Mouse (Mus musculus): Measurements from ENCODE around the gene Mterf1b. TPM values are rescaled to one million over a fixed set of nuclear protein-coding genes. Genes with fewer than 3 reads are reported as not detected.
A peak's percentile ranks its signal among the peaks of the same experiment; 100 is the strongest.
"Not testable (repeated sequence)": the region's sequence is repeated elsewhere in the genome, so short reads cannot be mapped to it uniquely, and the experiment has no call there.

Gene Mterf1b
- polyA plus RNA-seq (2015; fragmentation: Nextera tagmentation; extraction: Ambion mirVana): 2.9 and 3.6 TPM in 2 replicates

DNA sequence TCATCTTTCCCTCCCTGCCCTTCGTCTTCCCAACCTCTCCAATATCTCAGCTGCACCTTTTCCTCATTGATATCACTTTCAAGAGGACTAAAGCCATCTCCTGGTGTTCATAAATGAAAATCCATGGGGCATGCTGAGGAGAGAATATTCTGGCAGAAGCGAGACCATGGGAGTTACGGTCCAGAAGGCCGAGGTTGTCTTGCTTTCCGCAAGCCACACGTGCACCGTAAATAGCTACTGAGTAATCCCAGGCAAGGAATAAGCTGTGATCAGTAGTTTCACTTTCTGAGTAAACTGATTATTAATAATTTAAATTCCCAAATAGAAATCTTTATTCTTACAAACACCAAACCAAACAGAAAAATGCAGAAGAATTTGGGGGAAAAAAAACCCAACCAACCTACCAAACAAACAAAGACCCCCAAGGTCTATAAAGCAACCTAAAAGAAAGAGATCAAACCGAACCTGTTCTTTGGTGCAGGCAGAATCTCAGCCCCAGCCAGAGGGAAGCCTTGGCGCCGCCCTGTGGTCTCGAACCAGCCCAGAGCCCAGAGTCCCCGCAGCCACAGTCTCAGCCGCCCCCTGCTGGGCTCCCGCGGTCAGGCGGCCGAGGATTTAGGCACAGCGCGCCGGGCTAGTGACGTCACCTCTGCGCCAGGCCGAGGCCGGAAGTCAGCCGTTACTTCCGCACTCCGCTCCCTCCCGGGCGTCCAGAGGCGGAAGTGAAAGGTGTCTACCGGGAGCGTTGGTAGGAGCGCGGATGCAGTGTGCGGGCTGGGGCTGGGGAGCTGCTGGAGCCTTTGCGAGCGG lies at the start of gene Mterf1b:
TSS of gene Mterf1b (plus strand) at position 697 of the 810 bp plus-strand sequence.
- Histone ChIP-seq H3K4me2 (peak within 1 kb of the TSS; percentile 71), H3K4me3 (peak within 1 kb of the TSS; percentile 45), H3K9ac (peak within 1 kb of the TSS; percentile 65)
- peak; percentile 99 for ATAC-seq (ENCODE audit: low FRiP score)
- not testable (repeated sequence) for H3K9me3 ChIP-seq; H3K36me3 ChIP-seq; H3K27me3 ChIP-seq; H3K27ac ChIP-seq; H3K4me1 ChIP-seq (replicated peaks)
- 57% methylated on average over 12 of the region's 37 CpGs for WGBS

GRCm38 (mm10) chr5:4159418-4160071 lies 32.6 kb upstream of the Mterf1b start:
- H3K9ac ChIP-seq; H3K4me3 ChIP-seq; H3K27ac ChIP-seq; H3K27me3 ChIP-seq; H3K36me3 ChIP-seq; H3K4me2 ChIP-seq; H3K4me1 ChIP-seq (replicated peaks); H3K9me3 ChIP-seq: not testable (repeated sequence)
- peak; percentile 54 for ATAC-seq (ENCODE audit: low FRiP score)
- WGBS: 59% methylated on average over 4 of the region's 5 CpGs

DNA sequence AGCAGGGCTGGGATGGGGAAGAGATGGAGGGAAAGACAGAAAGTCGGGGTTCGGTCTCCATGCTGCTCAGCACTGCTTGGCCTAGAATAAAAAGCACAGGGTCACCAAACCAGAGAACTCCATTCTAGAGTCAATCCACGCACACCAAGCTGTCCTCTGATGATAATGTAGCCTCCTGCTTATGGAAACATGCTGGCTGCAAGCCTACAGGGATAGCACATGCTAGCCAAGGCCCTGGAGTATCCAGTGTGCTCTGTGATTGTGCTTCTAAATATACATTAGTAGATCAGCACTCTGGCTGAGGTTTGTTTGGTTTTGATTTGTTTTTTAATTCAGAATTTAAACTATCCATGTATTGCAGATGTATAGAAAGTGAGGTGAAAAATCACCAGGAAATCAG lies 30.6 kb upstream of the Mterf1b start:
- ATAC-seq (ENCODE audit: low FRiP score): no peak
- no peaks in the 10 kb centered on the region for H3K4me1 ChIP-seq (replicated peaks)
- no peak overlapping the region for H3K27ac ChIP-seq
- WGBS: 88% methylated on average over 3 of the region's 3 CpGs
- H3K4me2 ChIP-seq: no peak overlapping the region
- no peak overlapping the region for H3K9ac ChIP-seq
- no peak overlapping the region for H3K4me3 ChIP-seq
- H3K9me3 ChIP-seq: no peaks in the 10 kb centered on the region
- H3K27me3 ChIP-seq: no peaks in the 10 kb centered on the region
- no peaks in the 10 kb centered on the region for H3K36me3 ChIP-seq

DNA sequence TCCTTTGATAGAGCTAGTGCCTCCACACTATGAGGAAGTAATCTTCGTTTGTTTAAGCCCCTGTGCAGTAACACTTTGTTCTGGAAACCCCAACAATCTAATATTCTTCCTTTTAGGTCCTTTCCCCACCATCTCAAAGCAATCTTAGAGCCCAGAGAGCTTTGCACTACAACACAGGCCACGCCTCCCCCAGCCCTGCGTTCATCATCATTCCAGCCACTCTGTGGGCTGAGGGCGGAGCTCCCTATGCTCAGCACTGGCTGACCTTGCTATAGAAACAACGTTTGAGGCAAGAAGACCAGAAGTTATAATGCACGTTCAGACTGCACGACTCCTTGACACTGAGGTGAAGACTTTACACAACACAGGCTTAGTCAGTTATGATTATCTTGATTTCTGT lies 29.7 kb upstream of the Mterf1b start:
- H3K4me3 ChIP-seq: no peak overlapping the region
- WGBS: 71% methylated on average over 7 of the region's 7 CpGs
- H3K9ac ChIP-seq: no peak overlapping the region
- H3K36me3 ChIP-seq: no peaks in the 10 kb centered on the region
- no peaks in the 10 kb centered on the region for H3K9me3 ChIP-seq
- no peaks in the 10 kb centered on the region for H3K4me1 ChIP-seq (replicated peaks)
- no peaks in the 10 kb centered on the region for H3K27me3 ChIP-seq
- no peak overlapping the region for H3K4me2 ChIP-seq
- no peak overlapping the region for H3K27ac ChIP-seq
- no peak for ATAC-seq (ENCODE audit: low FRiP score)

DNA sequence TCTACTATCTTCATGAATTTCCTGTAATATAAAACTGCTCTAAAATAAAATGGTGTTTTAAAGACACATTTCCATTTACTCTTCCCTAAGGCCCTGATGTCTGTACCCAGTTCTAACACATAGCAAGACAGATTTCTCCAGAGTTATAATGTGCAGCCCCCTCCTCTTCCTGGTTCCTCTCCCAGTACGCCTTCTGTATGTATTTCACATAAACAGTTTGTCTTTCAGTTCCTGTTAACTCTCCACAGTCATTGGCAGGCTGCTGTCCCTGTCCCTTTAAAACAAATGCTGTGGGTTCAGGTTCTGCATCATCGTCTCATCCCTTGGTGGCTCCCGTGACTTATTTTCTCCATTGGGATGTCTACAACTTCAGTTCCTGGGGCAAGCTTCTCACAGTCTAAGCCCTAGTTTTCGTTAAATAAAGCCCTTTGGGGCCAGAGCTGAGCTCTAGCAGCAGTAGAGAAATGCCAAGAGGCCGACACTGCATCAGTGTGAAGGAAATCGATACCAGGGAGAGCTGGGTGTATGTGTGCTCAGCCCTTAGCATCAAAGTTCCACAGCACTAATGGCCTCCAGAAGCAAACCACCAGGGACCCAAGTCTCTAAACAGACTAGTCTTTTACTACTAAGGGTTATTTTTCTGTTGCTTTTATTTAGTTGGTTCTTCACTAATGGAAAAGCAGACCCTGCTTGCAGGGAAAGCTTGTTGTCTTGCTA lies 24.2 kb upstream of the Mterf1b start:
- not testable (repeated sequence) for H3K4me3 ChIP-seq; H3K9me3 ChIP-seq; H3K27me3 ChIP-seq; H3K4me1 ChIP-seq (replicated peaks); H3K27ac ChIP-seq; H3K4me2 ChIP-seq; ATAC-seq (ENCODE audit: low FRiP score); H3K9ac ChIP-seq; H3K36me3 ChIP-seq
- 76% methylated on average over 6 of the region's 6 CpGs for WGBS

- not testable (repeated sequence) for ATAC-seq (ENCODE audit: low FRiP score); H3K36me3 ChIP-seq; H3K27me3 ChIP-seq; H3K9ac ChIP-seq; H3K4me3 ChIP-seq; H3K4me1 ChIP-seq (replicated peaks); H3K4me2 ChIP-seq; H3K27ac ChIP-seq; H3K9me3 ChIP-seq
- WGBS: 73% methylated on average over 4 of the region's 4 CpGs
Observed at GRCm38 (mm10) chr5:4168530-4168926, 23.6 kb upstream of the Mterf1b start.

GRCm38 (mm10) chr5:4176421-4176820 lies 15.7 kb upstream of the Mterf1b start:
- not testable (repeated sequence) for H3K36me3 ChIP-seq; H3K27me3 ChIP-seq; H3K4me3 ChIP-seq; H3K9me3 ChIP-seq; ATAC-seq (ENCODE audit: low FRiP score); H3K4me2 ChIP-seq; H3K27ac ChIP-seq; H3K4me1 ChIP-seq (replicated peaks); H3K9ac ChIP-seq
- WGBS: 93% methylated on average over 3 of the region's 3 CpGs

- H3K27ac ChIP-seq: no peak overlapping the region
- ATAC-seq (ENCODE audit: low FRiP score): no peak
- H3K27me3 ChIP-seq: no peaks in the 10 kb centered on the region
- H3K4me2 ChIP-seq: no peak overlapping the region
- H3K4me1 ChIP-seq (replicated peaks): no peaks in the 10 kb centered on the region
- no peak overlapping the region for H3K4me3 ChIP-seq
- WGBS: 87% methylated on average over 6 of the region's 6 CpGs
- H3K36me3 ChIP-seq: no peaks in the 10 kb centered on the region
- H3K9me3 ChIP-seq: no peaks in the 10 kb centered on the region
- H3K9ac ChIP-seq: no peak overlapping the region
Observed at GRCm38 (mm10) chr5:4179364-4179763, 12.8 kb upstream of the Mterf1b start.

DNA sequence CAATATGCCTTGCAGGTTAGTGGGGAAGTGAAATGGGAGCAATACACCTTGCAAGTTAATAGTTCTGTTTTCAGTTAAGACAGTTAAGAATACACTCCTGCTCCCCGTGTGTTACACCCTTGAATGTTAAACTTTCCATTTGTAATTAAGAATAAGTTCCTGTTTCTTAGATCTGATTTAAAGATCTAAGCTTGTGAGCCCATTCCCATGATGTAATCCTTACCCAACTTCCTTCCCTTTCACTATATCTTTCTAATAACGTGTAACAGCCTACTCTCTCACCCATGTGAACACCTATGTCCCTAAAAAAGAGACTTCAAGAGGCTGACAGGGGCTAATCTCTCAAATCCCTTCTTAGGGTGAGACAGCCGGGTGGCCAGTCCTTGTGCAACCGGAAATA lies 5.4 kb upstream of the Mterf1b start:
- no peaks in the 10 kb centered on the region for H3K27me3 ChIP-seq
- no peaks in the 10 kb centered on the region for H3K9me3 ChIP-seq
- no peaks in the 10 kb centered on the region for H3K4me1 ChIP-seq (replicated peaks)
- no peak overlapping the region for H3K9ac ChIP-seq
- no peak overlapping the region for H3K4me3 ChIP-seq
- H3K27ac ChIP-seq: no peak overlapping the region
- 74% methylated on average over 4 of the region's 4 CpGs for WGBS
- H3K36me3 ChIP-seq: no peaks in the 10 kb centered on the region
- ATAC-seq (ENCODE audit: low FRiP score): no peak
- H3K4me2 ChIP-seq: no peak overlapping the region

DNA sequence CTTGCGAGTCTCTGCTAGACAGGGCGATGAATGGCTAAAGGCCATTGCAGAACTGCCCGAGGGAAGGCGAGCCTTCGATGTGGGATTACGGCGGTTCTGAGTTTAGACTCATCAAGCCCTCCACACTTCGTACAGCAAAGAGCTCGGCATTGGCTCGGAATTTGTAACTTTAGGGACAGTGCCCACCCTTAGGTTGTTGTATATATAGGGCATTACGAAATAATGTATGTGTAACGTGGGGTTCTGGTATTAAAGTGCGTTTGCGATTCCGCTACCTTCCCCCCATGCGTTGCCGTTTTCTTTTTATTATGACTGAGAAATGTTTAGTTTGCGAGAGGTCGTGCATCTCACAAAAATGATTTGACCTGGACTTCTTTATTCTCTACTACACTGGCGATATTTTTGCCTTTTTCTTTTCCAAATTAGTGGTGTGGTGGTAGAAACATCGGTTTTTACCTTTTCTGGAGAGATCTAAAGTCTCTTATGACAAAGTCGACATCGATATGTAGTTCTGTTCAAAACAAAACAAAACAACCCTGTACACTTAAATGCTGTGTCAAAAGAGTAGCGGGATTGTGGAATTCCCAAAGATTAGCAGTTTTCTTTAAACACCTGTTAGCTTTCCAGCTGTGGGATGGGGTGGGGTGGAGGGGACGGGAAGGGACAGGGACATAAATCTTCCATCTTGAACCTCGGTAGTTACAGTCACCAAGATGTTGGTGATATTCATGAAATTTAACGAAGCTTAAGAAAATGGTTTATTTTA lies 497 bp downstream of the Mterf1b start:
- peak overlapping the region; percentile 45 for H3K4me3 ChIP-seq
- not testable (repeated sequence) for H3K9me3 ChIP-seq; H3K4me1 ChIP-seq (replicated peaks); H3K36me3 ChIP-seq; H3K27me3 ChIP-seq; ATAC-seq (ENCODE audit: low FRiP score); H3K27ac ChIP-seq
- H3K9ac ChIP-seq: peak overlapping the region; percentile 65
- 11% methylated on average over 15 of the region's 27 CpGs for WGBS
- peak overlapping the region; percentile 71 for H3K4me2 ChIP-seq

GRCm38 (mm10) chr5:4193247-4193628 lies 1.1 kb downstream of the Mterf1b start:
- peak overlapping the region; percentile 65; the same call in 1 of the 2 replicates for H3K9ac ChIP-seq
- 83% methylated on average over 5 of the region's 5 CpGs for WGBS
- ATAC-seq (ENCODE audit: low FRiP score): no peak

DNA sequence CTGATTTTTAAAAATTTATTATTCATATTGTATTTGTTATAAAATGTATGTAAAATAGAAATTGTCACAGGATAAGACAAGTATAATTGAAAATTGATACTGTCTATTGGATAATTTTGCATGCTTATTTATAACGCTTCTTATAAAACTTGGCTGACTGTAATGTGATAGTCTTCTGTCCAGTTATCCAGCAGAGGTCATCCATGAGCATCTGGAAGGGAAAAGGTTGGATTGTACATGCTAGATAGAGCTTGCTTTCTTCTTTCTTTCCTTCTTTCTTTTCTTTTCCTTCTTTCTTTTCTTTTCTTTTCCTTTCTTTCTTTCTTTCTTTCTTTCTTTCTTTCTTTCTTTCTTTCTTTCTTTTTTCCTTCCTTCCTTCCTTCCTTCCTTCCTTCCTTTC lies 2.0 kb downstream of the Mterf1b start:
- WGBS: 89% methylated on average over 1 of the region's 1 CpGs
- no peak for ATAC-seq (ENCODE audit: low FRiP score)
- peaks cover 8% of the 10 kb centered on the region for H3K4me1 ChIP-seq (replicated peaks)
- no peak overlapping the region for H3K4me3 ChIP-seq
- H3K9ac ChIP-seq: no peak overlapping the region
- no peaks in the 10 kb centered on the region for H3K36me3 ChIP-seq
- H3K27me3 ChIP-seq: no peaks in the 10 kb centered on the region
- H3K27ac ChIP-seq: no peak overlapping the region
- H3K9me3 ChIP-seq: no peaks in the 10 kb centered on the region
- no peak overlapping the region for H3K4me2 ChIP-seq

More at GRCm38 (mm10) chr5:4193247-4193628, 1.1 kb downstream of the Mterf1b start:
- H3K27me3 ChIP-seq: no peaks in the 10 kb centered on the region
- no peaks in the 10 kb centered on the region for H3K36me3 ChIP-seq
- peak overlapping the region; percentile 71 for H3K4me2 ChIP-seq
- no peak overlapping the region for H3K4me3 ChIP-seq
- H3K27ac ChIP-seq: no peak overlapping the region
- peaks cover 8% of the 10 kb centered on the region for H3K4me1 ChIP-seq (replicated peaks)
- no peaks in the 10 kb centered on the region for H3K9me3 ChIP-seq
